Comparison of ENCODE assay signal across 8 mouse cellular contexts in the genomic region with DNA sequence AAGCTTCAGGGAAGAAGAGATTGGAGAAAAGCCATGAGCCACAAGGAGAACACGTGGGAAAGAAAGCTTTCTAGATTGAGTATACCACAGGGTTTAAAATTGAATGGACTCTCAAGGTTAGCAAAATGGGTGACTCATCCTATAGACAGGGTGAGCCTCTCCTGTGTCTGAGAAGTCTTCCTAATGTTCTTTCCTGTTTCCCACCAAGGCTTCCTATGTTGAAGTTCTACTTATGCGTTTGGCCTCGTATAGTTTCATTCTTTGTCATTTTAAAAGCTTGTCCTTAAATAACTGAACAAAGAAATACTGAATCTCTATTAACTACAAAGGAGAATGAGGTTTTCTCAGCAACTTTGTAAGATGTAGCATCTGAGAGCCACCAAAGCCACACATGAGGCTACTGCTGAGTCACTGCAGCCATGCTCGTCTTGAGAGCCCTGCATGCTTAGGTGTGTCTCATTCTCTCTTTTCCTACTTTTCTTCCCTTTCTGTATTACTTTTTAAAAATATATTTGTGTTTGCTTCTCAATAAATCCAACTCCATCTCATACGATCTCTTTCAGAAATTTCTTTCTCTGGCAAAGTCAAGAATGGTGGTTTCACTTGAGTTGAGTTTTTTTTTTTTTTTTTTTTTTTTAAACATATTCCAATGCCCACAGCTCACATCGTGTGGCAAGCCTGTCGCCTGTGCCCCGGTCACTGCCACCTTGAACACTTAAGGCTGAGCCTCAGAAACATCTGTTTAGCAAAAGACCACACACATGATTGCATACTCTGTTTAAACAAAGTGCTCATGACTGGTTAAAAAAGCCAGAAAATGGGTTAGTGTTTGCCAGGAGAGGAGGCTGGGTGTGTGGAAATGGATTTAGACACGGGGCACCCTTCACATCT. TPM values are rescaled to one million over a fixed set of nuclear protein-coding genes. Genes with fewer than 3 reads are reported as not detected.
DNase-seq lines count a peak whose midpoint lies in the region; ATAC-seq and TF ChIP-seq lines count a peak whose summit lies in the region.

No protein-coding gene starts in this region.

- H3K36me3 ChIP-seq in hindbrain, embryonic 14.5 days (replicated peaks; ENCODE audit: control insufficient read depth, insufficient read depth) = no peaks in the 10 kb centered on the region
- H3K36me3 ChIP-seq in midbrain, embryonic 11.5 days (ENCODE audit: control insufficient read depth, insufficient read depth, low read length) = no peaks in the 10 kb centered on the region

- DNase-seq in left cerebral cortex, adult 2 months (ENCODE audit: extremely low spot score in 1 of 2, low spot score in 2 of 2) = no peak
- no peak for DNase-seq in left cerebral cortex, postnatal 25 days (ENCODE audit: low spot score in 2 of 2)
- no peak for DNase-seq in hindbrain, embryonic 14.5 days (ENCODE audit: low spot score)
- DNase-seq in midbrain, embryonic 11.5 days (ENCODE audit: low spot score, missing footprints) = no peak
- no peak for DNase-seq in layer of hippocampus, postnatal 10 days (ENCODE audit: low spot score in 2 of 2)
- DNase-seq in cerebellum, postnatal 4 days (ENCODE audit: low spot score in 2 of 2) = no peak

- 0 out of 2 replicates have a peak, but pooled peaks have one; percentile 31 for ATAC-seq in hindbrain, embryonic 14.5 days (ENCODE audit: low FRiP score)
- ATAC-seq in midbrain, embryonic 11.5 days (ENCODE audit: low FRiP score) = peak; percentile 33; the same call in 1 of the 2 replicates
- no peak for ATAC-seq in frontal cortex, adult (ENCODE audit: low TSS enrichment)

- H3K4me2 ChIP-seq in hindbrain, embryonic 14.5 days (replicated peaks) = peak overlapping the region; percentile 47
- peak overlapping the region; percentile 36; the same call in 1 of the 2 replicates for H3K4me2 ChIP-seq in midbrain, embryonic 11.5 days

- H3K9ac ChIP-seq in hindbrain, embryonic 14.5 days = no peak overlapping the region
- peak overlapping the region; percentile 44 for H3K9ac ChIP-seq in midbrain, embryonic 11.5 days (ENCODE audit: low read length)

- H3K4me1 ChIP-seq in brown adipose tissue, adult 24 weeks (ENCODE audit: control insufficient read depth, insufficient read depth, insufficient read length, low read length) = peaks cover 5% of the 10 kb centered on the region; the same call in 1 of the 2 replicates
- H3K4me1 ChIP-seq in hindbrain, embryonic 14.5 days (replicated peaks; ENCODE audit: control insufficient read depth, insufficient read depth, low read length) = no peaks in the 10 kb centered on the region; the same call in 1 of the 2 replicates
- H3K4me1 ChIP-seq in midbrain, embryonic 11.5 days (ENCODE audit: control insufficient read depth, insufficient read depth, low read length) = 0 out of 2 replicates have a peak, but pooled peaks cover 3% of the 10 kb centered on the region

- peak overlapping the region; percentile 44 for H3K4me3 ChIP-seq in left cerebral cortex, adult 2 months
- peak overlapping the region; percentile 59 for H3K4me3 ChIP-seq in brown adipose tissue, adult 24 weeks (ENCODE audit: insufficient read depth, low read depth, low read length)
- no peak overlapping the region for H3K4me3 ChIP-seq in hindbrain, embryonic 14.5 days (replicated peaks; ENCODE audit: low read length)
- no peak overlapping the region for H3K4me3 ChIP-seq in midbrain, embryonic 11.5 days (ENCODE audit: low read depth, low read length)

- H3K27me3 ChIP-seq in hindbrain, embryonic 14.5 days (ENCODE audit: control insufficient read depth, insufficient read depth, low read length) = no peaks in the 10 kb centered on the region
- H3K27me3 ChIP-seq in midbrain, embryonic 11.5 days (ENCODE audit: control insufficient read depth, insufficient read depth, low read length) = no peaks in the 10 kb centered on the region

- intact Hi-C loops in left cerebral cortex, adult 2 months (cut with DNase I) = loop anchor here (2.0 kb wide), 1 partner anchor 75 kb away; a partner anchor contains a TSS
- intact Hi-C loops in left cerebral cortex, postnatal 25 days (cut with DNase I) = loop anchor here (5.0 kb wide), 1 partner anchor 74 kb away; a partner anchor contains a TSS

- TF ChIP-seq CTCF in left cerebral cortex, adult 2 months (IDR thresholded peaks at IDR 0.05) = no peak

- peak overlapping the region; percentile 76 for H3K27ac ChIP-seq in left cerebral cortex, adult 2 months
- peak overlapping the region; percentile 95 for H3K27ac ChIP-seq in brown adipose tissue, adult 24 weeks (replicated peaks; ENCODE audit: low read depth, low read length)
- no peak overlapping the region for H3K27ac ChIP-seq in hindbrain, embryonic 14.5 days
- no peak overlapping the region for H3K27ac ChIP-seq in midbrain, embryonic 11.5 days (ENCODE audit: low read depth, low read length)

- H3K9me3 ChIP-seq in hindbrain, embryonic 14.5 days (ENCODE audit: control insufficient read depth, low read length) = no peaks in the 10 kb centered on the region
- H3K9me3 ChIP-seq in midbrain, embryonic 11.5 days (ENCODE audit: control insufficient read depth, low read length) = no peaks in the 10 kb centered on the region

- WGBS in hindbrain, embryonic 14.5 days = 72% methylated on average over 9 of the region's 9 CpGs
- WGBS in midbrain, embryonic 11.5 days = 73% methylated on average over 9 of the region's 9 CpGs

RNA-seq across cellular contexts. Expression of a gene that starts 0.7 kb away (rescaled TPM):
- 1 to 10 TPM; 4.3 to 5.6 TPM for total RNA-seq in left cerebral cortex, adult 2 months (2021)
- total RNA-seq in left cerebral cortex, postnatal 25 days (2021) = 1 to 10 TPM; 4.0 to 4.7 TPM
- polyA plus RNA-seq in brown adipose tissue, adult 24 weeks (2012; ENCODE audit: insufficient read depth, insufficient read length, missing spikeins) = 6.1 and 9.8 TPM in 2 replicates
- 2.0 and 2.7 TPM in 2 replicates for polyA plus RNA-seq in hindbrain, embryonic 14.5 days (2014; fragmentation: Nextera tagmentation; extraction: Ambion mirVana)
- polyA plus RNA-seq in midbrain, embryonic 11.5 days (2014; fragmentation: Nextera tagmentation; extraction: Ambion mirVana) = 0.63 and 1.2 TPM in 2 replicates
- total RNA-seq in layer of hippocampus, postnatal 10 days (2021) = 1 to 10 TPM; 5.4 to 6.3 TPM

RNA-seq across cellular contexts. Expression of a gene that starts 23.4 kb away (rescaled TPM):
- total RNA-seq in left cerebral cortex, adult 2 months (2021) = under 1 TPM in 1 of 2 experiments, not detected in 1; 0.09 TPM
- total RNA-seq in left cerebral cortex, postnatal 25 days (2021) = not detected
- polyA plus RNA-seq in brown adipose tissue, adult 24 weeks (2012; ENCODE audit: insufficient read depth, insufficient read length, missing spikeins) = not detected in 2 replicates
- 0.37 and 0.40 TPM in 2 replicates for polyA plus RNA-seq in hindbrain, embryonic 14.5 days (2014; fragmentation: Nextera tagmentation; extraction: Ambion mirVana)
- 0.12 TPM in 1 of 2 replicates, not detected in the other for polyA plus RNA-seq in midbrain, embryonic 11.5 days (2014; fragmentation: Nextera tagmentation; extraction: Ambion mirVana)
- not detected for total RNA-seq in layer of hippocampus, postnatal 10 days (2021)

RNA-seq across cellular contexts. Expression of a gene that starts 38.8 kb away (rescaled TPM):
- 1 to 10 TPM in 1 of 2 experiments, under 1 TPM in 1; 0.96 to 1.9 TPM for total RNA-seq in left cerebral cortex, adult 2 months (2021)
- total RNA-seq in left cerebral cortex, postnatal 25 days (2021) = 1 to 10 TPM; 1.3 to 1.6 TPM
- 1.2 and 2.9 TPM in 2 replicates for polyA plus RNA-seq in brown adipose tissue, adult 24 weeks (2012; ENCODE audit: insufficient read depth, insufficient read length, missing spikeins)
- polyA plus RNA-seq in hindbrain, embryonic 14.5 days (2014; fragmentation: Nextera tagmentation; extraction: Ambion mirVana) = 1.7 and 2.8 TPM in 2 replicates
- 0.55 and 0.83 TPM in 2 replicates for polyA plus RNA-seq in midbrain, embryonic 11.5 days (2014; fragmentation: Nextera tagmentation; extraction: Ambion mirVana)
- 1 to 10 TPM; 2.6 to 2.9 TPM for total RNA-seq in layer of hippocampus, postnatal 10 days (2021)

Comparison
In these comparisons a context has a peak if more than half of its experiments do, and no peak if none do; other contexts are left out.
1. H3K27ac ChIP-seq: peak in left cerebral cortex, adult 2 months (single experiment) and brown adipose tissue, adult 24 weeks (single experiment); none in hindbrain, embryonic 14.5 days (single experiment) and midbrain, embryonic 11.5 days (single experiment).
2. H3K4me3 ChIP-seq: peak in left cerebral cortex, adult 2 months (single experiment) and brown adipose tissue, adult 24 weeks (single experiment); none in hindbrain, embryonic 14.5 days (single experiment) and midbrain, embryonic 11.5 days (single experiment).